Mouse (Mus musculus) lung, postnatal 25 days (tissue): ENCODE measurements around the gene Gpr12.
"Not testable (repeated sequence)": the region's sequence is repeated elsewhere in the genome, so short reads cannot be mapped to it uniquely, and the experiment has no call there.

Source experiments
- DNase-seq: peaks from one replicate; pipeline ENCODE4 v3.0.0; 2022; ENCODE audit warnings: low spot score

Gpr12 gene

DNA sequence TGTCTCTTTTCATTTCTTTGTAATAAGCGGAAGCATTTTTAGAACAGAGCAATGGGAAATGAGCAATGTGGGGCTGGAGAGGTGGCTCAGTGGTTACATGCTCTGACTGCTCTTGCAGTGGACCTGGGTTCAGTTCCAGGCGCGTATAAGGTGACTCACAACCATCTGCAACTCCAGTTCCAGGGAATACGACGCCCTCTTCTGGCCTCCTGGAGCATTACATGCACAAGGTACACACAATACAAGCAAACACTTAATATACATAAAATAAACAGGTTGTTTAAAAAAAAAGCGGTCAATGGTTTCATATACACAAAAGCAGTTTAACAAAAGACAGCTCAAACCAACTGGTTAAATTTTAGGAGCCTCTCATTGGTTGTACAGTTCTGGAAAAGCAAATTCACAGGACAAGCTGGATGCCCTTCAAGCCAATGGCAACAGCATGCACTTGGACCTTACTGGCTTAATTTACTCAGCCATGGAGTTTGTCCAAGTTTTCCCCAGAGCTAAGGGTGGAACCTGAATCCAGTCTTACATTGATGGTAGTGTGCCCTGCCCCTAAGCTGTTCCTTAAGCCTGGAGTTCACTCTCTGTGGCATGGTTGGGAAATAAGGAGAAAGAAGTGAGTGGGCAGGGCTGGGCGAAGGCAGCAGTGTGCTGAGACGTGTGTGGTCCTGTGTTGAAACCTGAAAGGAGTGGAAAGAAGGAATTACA lies 1.5 kb upstream of the Gpr12 start:
- DNase-seq: no peak

DNA sequence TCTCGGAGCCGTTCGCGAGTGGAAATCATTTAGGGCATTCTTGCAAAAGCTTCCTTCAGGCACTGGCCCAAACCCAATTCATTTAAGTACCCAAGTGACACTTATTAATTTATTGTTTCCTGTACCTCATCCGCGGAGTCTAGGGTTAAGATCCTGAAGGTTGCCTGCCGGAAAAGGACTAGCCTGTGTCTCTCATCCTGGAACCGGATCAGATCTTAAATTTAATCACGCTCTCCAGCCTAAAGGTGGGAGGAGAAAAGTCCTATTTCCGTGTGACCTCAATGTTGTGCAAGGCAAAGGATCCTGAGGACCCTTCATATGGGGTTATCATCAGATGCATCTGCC lies 240 bp upstream of the Gpr12 start:
- no peak for DNase-seq

DNA sequence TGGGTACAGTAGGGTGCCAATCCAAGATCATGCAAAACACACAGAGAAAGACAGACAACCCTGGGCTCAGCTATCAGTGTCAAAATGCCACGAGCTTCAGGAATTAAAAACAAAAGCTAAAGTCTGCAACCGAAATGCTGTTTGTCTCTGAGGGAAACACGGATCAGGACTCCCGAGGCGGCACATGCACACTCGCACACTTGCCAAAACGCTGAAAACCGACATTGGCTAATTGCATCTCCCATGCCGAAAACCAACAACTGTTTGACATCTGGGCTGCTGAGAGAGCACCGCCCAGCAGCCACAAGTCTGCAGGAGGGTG lies 922 bp downstream of the Gpr12 start:
- no peak for DNase-seq

DNA sequence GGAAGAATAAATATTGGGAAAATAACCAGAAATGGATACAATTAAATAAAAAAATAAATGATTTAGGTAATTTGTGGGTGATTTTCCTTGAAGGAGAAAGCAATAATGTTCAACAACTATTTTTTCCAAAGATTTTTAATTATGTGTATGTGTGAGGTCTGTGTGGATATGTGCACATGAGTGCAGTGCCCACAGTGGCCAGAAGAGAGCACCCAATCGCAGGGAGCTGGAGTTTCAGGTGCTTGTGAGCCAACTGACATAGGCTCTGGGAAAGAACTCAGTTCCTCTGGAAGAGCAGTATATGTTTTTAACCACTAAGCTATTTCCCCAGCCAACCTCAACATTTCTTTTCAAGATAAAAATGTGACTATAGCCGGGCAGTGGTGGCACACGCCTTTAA lies 8.4 kb downstream of the Gpr12 start:
- no peak for DNase-seq

DNA sequence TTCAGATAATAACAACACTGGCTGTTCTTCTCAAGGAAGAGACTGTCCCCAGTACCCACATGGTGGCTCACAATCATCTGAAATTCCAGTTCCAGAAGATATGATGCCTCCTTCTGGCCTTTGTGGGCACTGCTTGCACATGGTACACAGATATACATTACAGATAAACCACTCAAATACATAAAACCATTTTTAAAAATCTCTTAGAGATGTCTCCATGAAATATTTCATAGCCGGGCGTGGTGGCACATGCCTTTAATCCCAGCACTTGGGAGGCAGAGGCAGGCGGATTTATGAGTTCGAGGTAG lies 12.3 kb downstream of the Gpr12 start:
- DNase-seq: not testable (repeated sequence)

DNA sequence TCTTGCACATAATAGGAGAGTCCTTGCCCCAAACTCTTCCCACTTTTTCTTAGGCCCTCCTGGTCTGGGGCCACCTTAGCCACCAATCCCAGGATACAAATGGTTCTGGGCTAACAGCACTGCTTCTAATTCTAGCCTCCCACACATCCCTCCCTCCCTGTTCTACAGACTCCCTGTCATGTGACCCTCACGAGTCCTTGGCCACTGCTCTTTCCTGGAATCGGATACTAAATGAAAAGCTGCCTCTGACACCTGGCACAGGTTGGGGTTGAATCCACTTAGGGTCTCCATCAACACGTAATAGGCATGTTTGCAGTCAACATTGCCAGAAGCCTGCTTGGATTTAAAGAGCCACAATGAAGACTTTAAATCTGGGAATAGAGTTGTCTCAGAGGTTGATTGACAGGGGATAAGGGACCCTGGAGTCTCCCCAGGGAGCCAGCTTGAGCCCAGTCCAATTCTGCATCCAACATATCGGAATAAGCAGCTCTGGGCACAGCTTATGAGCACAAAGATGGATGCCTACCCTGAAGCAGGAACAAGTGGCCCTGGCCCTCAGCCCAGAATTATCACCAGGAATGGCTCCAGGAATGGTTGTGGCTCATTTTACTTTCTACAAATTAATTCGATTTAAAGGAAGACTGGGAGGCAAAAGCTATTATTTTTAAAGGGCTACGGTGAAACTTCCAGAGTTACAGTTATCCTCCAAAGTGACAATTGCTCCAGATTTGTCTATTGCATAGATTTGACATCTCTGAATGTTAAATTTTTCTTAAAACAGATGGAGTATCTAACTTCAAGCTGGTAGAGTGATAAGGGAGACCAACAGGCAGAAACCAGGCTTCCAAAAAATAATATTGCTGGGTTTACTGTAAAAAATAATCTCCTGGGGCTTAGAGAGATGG lies 13.0 kb downstream of the Gpr12 start:
- not testable (repeated sequence) for DNase-seq

DNA sequence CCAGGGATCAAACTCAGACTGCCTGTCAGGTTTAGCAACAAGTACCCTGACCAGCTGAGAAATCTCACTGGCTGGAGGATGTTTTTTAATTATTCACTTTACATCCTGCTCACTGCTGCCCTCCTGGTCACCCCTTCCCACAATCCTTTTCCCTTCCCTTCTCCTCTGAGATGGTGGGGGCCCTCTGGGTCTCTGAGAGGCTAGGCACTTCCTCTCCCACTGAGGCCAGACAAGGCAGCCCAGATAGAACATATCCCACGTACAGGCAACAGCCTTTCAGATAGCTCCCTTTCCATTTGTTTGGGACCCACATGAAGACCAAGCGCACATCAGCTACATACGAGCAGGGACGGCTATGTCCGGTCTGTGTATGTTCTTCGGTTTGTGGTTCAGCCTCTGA lies 14.9 kb downstream of the Gpr12 start:
- not testable (repeated sequence) for DNase-seq

DNA sequence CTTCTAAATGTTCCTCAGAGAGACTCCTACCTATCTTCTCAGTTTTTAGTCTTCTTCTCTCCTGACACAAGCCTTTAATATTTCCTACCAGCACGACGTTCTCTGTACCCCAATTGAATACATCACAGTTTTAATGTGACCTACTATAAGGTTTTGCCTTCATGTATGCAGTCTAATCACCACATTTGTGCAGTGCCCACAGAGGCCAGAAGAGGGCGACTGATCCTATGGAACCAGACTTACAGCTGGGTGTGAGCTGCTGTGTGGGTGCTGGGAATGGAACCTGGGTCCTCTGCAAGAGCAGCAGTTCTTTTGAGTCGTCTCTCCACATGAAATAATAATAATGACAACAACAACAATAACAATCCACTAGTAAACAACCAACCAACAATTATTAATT lies 18.0 kb downstream of the Gpr12 start:
- no peak for DNase-seq

DNA sequence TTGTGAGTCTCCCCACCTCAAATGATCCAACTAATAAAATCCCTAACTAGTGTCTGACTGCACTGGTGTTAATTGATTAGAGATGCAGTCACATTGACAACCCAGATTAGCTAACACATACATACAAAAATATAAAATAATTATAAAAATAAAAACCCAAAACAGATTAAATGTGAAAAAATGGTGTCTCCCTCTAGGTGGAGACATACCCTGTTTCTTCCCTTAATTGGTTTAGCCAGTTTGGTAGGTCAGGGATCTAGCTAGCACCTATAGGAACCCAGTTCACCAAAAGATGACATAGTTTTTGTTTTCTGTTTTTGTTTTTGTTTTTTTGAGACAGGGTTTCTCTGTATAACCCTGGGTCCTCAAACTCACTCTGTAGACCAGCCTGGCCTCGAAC lies 20.8 kb downstream of the Gpr12 start:
- DNase-seq: no peak

DNA sequence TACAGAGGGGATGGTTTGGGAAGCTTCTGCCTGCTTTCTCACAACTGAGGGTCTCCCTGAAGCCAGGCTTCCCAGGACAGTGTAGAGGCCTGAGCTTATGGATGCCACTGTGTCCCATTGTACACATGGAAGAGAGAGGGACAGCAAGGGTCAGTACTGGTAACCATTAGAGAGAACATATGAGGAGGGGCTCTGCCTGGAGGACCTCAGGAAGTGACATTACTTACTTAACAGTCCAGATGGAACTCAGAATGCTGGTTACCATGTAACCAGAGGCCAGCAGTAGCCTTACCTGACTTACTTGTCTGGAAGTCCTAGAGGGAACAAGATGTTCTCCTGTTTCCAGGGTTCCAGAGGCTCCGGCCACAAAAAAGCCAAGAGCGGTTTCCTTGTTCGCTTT lies 29.2 kb downstream of the Gpr12 start, which contains the start of gene Gm3415:
Gene Gm3415 (plus strand): TSS at position 301 of the 400 bp plus-strand sequence.
- not testable (repeated sequence) for DNase-seq

DNA sequence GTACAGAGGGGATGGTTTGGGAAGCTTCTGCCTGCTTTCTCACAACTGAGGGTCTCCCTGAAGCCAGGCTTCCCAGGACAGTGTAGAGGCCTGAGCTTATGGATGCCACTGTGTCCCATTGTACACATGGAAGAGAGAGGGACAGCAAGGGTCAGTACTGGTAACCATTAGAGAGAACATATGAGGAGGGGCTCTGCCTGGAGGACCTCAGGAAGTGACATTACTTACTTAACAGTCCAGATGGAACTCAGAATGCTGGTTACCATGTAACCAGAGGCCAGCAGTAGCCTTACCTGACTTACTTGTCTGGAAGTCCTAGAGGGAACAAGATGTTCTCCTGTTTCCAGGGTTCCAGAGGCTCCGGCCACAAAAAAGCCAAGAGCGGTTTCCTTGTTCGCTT lies 47.7 kb downstream of the Gpr12 start, which contains the start of gene Gm3409:
Gene Gm3409 (plus strand): TSS at position 301 of the 400 bp plus-strand sequence.
- DNase-seq: not testable (repeated sequence)
